Mouse (Mus musculus): Measurements from ENCODE around the gene Tldc2. TPM values are rescaled to one million over a fixed set of nuclear protein-coding genes. Genes with fewer than 3 reads are reported as not detected.

The Tldc2 gene
- total RNA-seq, 2 experiments from 2014 or later: not detected

GRCm38 (mm10) chr2:157108236-157108635, 21.4 kb downstream of the Tldc2 start:
- no peak for ATAC-seq (replicated peaks; ENCODE audit: low FRiP score, poor library complexity, severe bottlenecking)

- ATAC-seq (replicated peaks; ENCODE audit: low FRiP score, poor library complexity, severe bottlenecking): peak; percentile 68; the same call in 1 of the 2 replicates
Measured at GRCm38 (mm10) chr2:157116964-157117363, 30.1 kb downstream of the Tldc2 start.

- ATAC-seq (replicated peaks; ENCODE audit: low FRiP score, poor library complexity, severe bottlenecking): no peak
Measured at GRCm38 (mm10) chr2:157118556-157118955, 31.7 kb downstream of the Tldc2 start.

GRCm38 (mm10) chr2:157119075-157119474, 32.2 kb downstream of the Tldc2 start:
- no peak for ATAC-seq (replicated peaks; ENCODE audit: low FRiP score, poor library complexity, severe bottlenecking)

GRCm38 (mm10) chr2:157121766-157122165, 34.9 kb downstream of the Tldc2 start:
- no peak for ATAC-seq (replicated peaks; ENCODE audit: low FRiP score, poor library complexity, severe bottlenecking)

GRCm38 (mm10) chr2:157125246-157125645, 38.4 kb downstream of the Tldc2 start:
- ATAC-seq (replicated peaks; ENCODE audit: low FRiP score, poor library complexity, severe bottlenecking): no peak

- ATAC-seq (replicated peaks; ENCODE audit: low FRiP score, poor library complexity, severe bottlenecking): no peak
Measured at GRCm38 (mm10) chr2:157127370-157127769, 40.5 kb downstream of the Tldc2 start.

GRCm38 (mm10) chr2:157128072-157128471, 41.2 kb downstream of the Tldc2 start:
- no peak for ATAC-seq (replicated peaks; ENCODE audit: low FRiP score, poor library complexity, severe bottlenecking)

GRCm38 (mm10) chr2:157129096-157129495, 42.2 kb downstream of the Tldc2 start:
- no peak for ATAC-seq (replicated peaks; ENCODE audit: low FRiP score, poor library complexity, severe bottlenecking)

GRCm38 (mm10) chr2:157129601-157130164, 42.8 kb downstream of the Tldc2 start:
- ATAC-seq (replicated peaks; ENCODE audit: low FRiP score, poor library complexity, severe bottlenecking): 0 out of 2 replicates have a peak, but pooled peaks have one; percentile 10

GRCm38 (mm10) chr2:157130813-157131514, 44.1 kb downstream of the Tldc2 start:
- ATAC-seq (replicated peaks; ENCODE audit: low FRiP score, poor library complexity, severe bottlenecking): no peak

GRCm38 (mm10) chr2:157132086-157132485, 45.2 kb downstream of the Tldc2 start:
- no peak for ATAC-seq (replicated peaks; ENCODE audit: low FRiP score, poor library complexity, severe bottlenecking)

GRCm38 (mm10) chr2:157132686-157133540, 46.1 kb downstream of the Tldc2 start:
- no peak for ATAC-seq (replicated peaks; ENCODE audit: low FRiP score, poor library complexity, severe bottlenecking)

- ATAC-seq (replicated peaks; ENCODE audit: low FRiP score, poor library complexity, severe bottlenecking): peak; percentile 7
Measured at GRCm38 (mm10) chr2:157133769-157134478, 47.1 kb downstream of the Tldc2 start.

GRCm38 (mm10) chr2:157134479-157134931, 47.6 kb downstream of the Tldc2 start:
- peak; percentile 46 for ATAC-seq (replicated peaks; ENCODE audit: low FRiP score, poor library complexity, severe bottlenecking)

GRCm38 (mm10) chr2:157135014-157135413, 48.2 kb downstream of the Tldc2 start, which contains the start of gene Samhd1:
Gene Samhd1, minus strand, starts transcription at chr2:157135265.
- ATAC-seq (replicated peaks; ENCODE audit: low FRiP score, poor library complexity, severe bottlenecking): peak; percentile 93

- no peak for ATAC-seq (replicated peaks; ENCODE audit: low FRiP score, poor library complexity, severe bottlenecking)
Measured at GRCm38 (mm10) chr2:157135529-157136120, 48.8 kb downstream of the Tldc2 start.

GRCm38 (mm10) chr2:157136176-157136575, 49.3 kb downstream of the Tldc2 start:
- no peak for ATAC-seq (replicated peaks; ENCODE audit: low FRiP score, poor library complexity, severe bottlenecking)

GRCm38 (mm10) chr2:157136646-157137045, 49.8 kb downstream of the Tldc2 start:
- no peak for ATAC-seq (replicated peaks; ENCODE audit: low FRiP score, poor library complexity, severe bottlenecking)

Measured in erythroid progenitor cell, adult 5-6 weeks (primary cell).